Mouse (Mus musculus) CH12.LX (cell line): Measurements from ENCODE around the gene C130050O18Rik. TPM values are rescaled to one million over a fixed set of nuclear protein-coding genes. Genes with fewer than 3 reads are reported as not detected.

Source experiments
- DNase-seq: peaks from one replicate; pipeline ENCODE4 v3.0.0-alpha.2; 2013; ENCODE audit errors: extremely low read depth
- H3K27ac ChIP-seq: 2 replicates; pipeline ENCODE4 v1.5.1; 2012; ENCODE audit warnings: low read depth, mild to moderate bottlenecking, control low read depth, moderate library complexity; ENCODE audit not compliant: insufficient read depth
- H3K27me3 ChIP-seq: replicated peaks from 2 replicates; pipeline ENCODE3; 2012; ENCODE audit warnings: inconsistent platforms
- H3K36me3 ChIP-seq, 2 experiments: replicated peaks in 1 of 2; 2 replicates each; pipeline versions ENCODE3 to v1.6.1; 2012; ENCODE audit warnings: inconsistent platforms in 1 of 2, low read length in 1 of 2, mild to moderate bottlenecking in 1 of 2, mixed read lengths in 1 of 2, moderate library complexity in 1 of 2; ENCODE audit not compliant: control insufficient read depth in 1 of 2, insufficient read depth in 1 of 2
- H3K4me1 ChIP-seq, 2 experiments: 2 replicates each; pipeline ENCODE4 v1.6.1; 2012; ENCODE audit warnings: inconsistent platforms in 1 of 2, moderate library complexity in 1 of 2; ENCODE audit not compliant: insufficient read depth in 2 of 2, control insufficient read depth in 1 of 2
- H3K4me2 ChIP-seq: 2 replicates; pipeline ENCODE4 v1.6.1; 2012; ENCODE audit warnings: low read depth, mild to moderate bottlenecking, control low read depth; ENCODE audit not compliant: poor library complexity, insufficient read depth, severe bottlenecking
- H3K4me3 ChIP-seq, 3 experiments: fragments of 150-350 bp in 1 of 3; sonication (generic) in 1 of 3; replicated peaks in 1 of 3; 2 replicates each; pipeline versions ENCODE3 to v1.5.1; 2011 to 2012; ENCODE audit warnings: low read depth in 2 of 3, low read length in 2 of 3, mild to moderate bottlenecking in 2 of 3, moderate library complexity in 2 of 3, control low read depth in 1 of 3, improper control_type of control experiment in 1 of 3, inconsistent platforms in 1 of 3, mixed read lengths in 1 of 3; ENCODE audit not compliant: poor library complexity in 1 of 3
- H3K79me2 ChIP-seq: replicated peaks from 2 replicates; pipeline ENCODE4 v1.6.1; 2012; ENCODE audit warnings: mild to moderate bottlenecking, moderate library complexity; ENCODE audit not compliant: control insufficient read depth, poor library complexity, insufficient read depth, severe bottlenecking; ENCODE audit errors: extremely low read depth
- H3K9ac ChIP-seq: 2 replicates; pipeline ENCODE4 v1.6.1; 2012; ENCODE audit warnings: low read depth, mild to moderate bottlenecking, control low read depth, moderate library complexity; ENCODE audit not compliant: insufficient read depth
- H3K9me3 ChIP-seq: replicated peaks from 2 replicates; pipeline ENCODE3; 2012; ENCODE audit warnings: low read length, inconsistent platforms, mixed read lengths
- CHD1 ChIP-seq: IDR thresholded peaks from 2 replicates; pipeline ENCODE4 v1.6.1; 2012; ENCODE audit warnings: low read depth, low read length, improper control_type of control experiment, inconsistent platforms
- E2F4 ChIP-seq: IDR thresholded peaks from 2 replicates; pipeline ENCODE4 v1.6.1; 2011; ENCODE audit warnings: low read depth, low read length, improper control_type of control experiment; ENCODE audit not compliant: insufficient replicate concordance
- GABPA ChIP-seq: IDR thresholded peaks from 2 replicates; pipeline ENCODE4 v1.6.1; 2012; ENCODE audit warnings: low read depth, low read length, improper control_type of control experiment, inconsistent platforms; ENCODE audit not compliant: insufficient replicate concordance
- JUN ChIP-seq: IDR thresholded peaks from 2 replicates; pipeline ENCODE4 v1.6.1; 2011; ENCODE audit warnings: low read depth, mild to moderate bottlenecking, low read length, improper control_type of control experiment, moderate library complexity; ENCODE audit not compliant: insufficient read depth
- JUND ChIP-seq: conservative IDR thresholded peaks from 2 replicates; pipeline ENCODE4 v1.6.1; 2011; ENCODE audit warnings: low read depth, low read length, improper control_type of control experiment
- MYC ChIP-seq: IDR thresholded peaks from 2 replicates; pipeline ENCODE4 v1.6.1; 2011; ENCODE audit warnings: low read depth, mild to moderate bottlenecking, improper control_type of control experiment, low read length
- NELFE ChIP-seq: IDR thresholded peaks from 2 replicates; pipeline ENCODE4 v1.6.1; 2011; ENCODE audit warnings: low read depth, low read length, improper control_type of control experiment
- PAX5 ChIP-seq: IDR thresholded peaks from 2 replicates; pipeline ENCODE4 v1.6.1; 2012; ENCODE audit warnings: low read length, inconsistent platforms, mixed read lengths
- RAD21 ChIP-seq: IDR thresholded peaks from 2 replicates; pipeline ENCODE4 v1.6.1; 2011; ENCODE audit warnings: low read depth, mild to moderate bottlenecking, low read length, improper control_type of control experiment, moderate library complexity
- USF1 ChIP-seq: IDR thresholded peaks from 2 replicates; pipeline ENCODE4 v1.6.1; 2014; ENCODE audit warnings: low read depth, mild to moderate bottlenecking, inconsistent platforms, low read length, improper control_type of control experiment
- ZMIZ1 ChIP-seq: IDR thresholded peaks from 2 replicates; pipeline ENCODE4 v1.6.1; 2012; ENCODE audit warnings: low read depth, mild to moderate bottlenecking, inconsistent platforms, low read length, improper control_type of control experiment
- dilution Hi-C: fragments of 300-500 bp; cut with MboI; formaldehyde crosslinking; loops from 2 replicates; pipeline ENCODE4 v1.14.3; 2020; ENCODE audit warnings: low sequenced_read_pairs; ENCODE audit not compliant: extremely low pct_unique_long_range_greater_than_20kb, extremely low pct_ligation_motif_present
- in situ Hi-C: fragments of 300-500 bp; cut with MboI; formaldehyde crosslinking; loops from 3 replicates; pipeline ENCODE4 v1.14.3; 2019; ENCODE audit warnings: low sequenced_read_pairs, low pct_ligation_motif_present, low pct_unique_long_range_greater_than_20kb, mixed read lengths
- polyA plus RNA-seq: library from polyadenylated mRNA; unstranded; fragments of >175 nt; gene quantifications from 2 replicates; pipeline ENCODE4 v1.2.1, GENCODE M21; 2012; ENCODE audit warnings: low read depth; ENCODE audit not compliant: insufficient read length
- total RNA-seq, 2 experiments: library from RNA; depleted of rRNA; stranded (reverse); fragments of 300-350 nt in 1 of 2; fragments of >200 nt in 1 of 2; gene quantifications; 2 replicates each; pipeline ENCODE4 v1.2.3; 2012 to 2014

C130050O18Rik gene
- total and polyA plus RNA-seq, 3 experiments, result 0.54 TPM; not detected in 2

DNA sequence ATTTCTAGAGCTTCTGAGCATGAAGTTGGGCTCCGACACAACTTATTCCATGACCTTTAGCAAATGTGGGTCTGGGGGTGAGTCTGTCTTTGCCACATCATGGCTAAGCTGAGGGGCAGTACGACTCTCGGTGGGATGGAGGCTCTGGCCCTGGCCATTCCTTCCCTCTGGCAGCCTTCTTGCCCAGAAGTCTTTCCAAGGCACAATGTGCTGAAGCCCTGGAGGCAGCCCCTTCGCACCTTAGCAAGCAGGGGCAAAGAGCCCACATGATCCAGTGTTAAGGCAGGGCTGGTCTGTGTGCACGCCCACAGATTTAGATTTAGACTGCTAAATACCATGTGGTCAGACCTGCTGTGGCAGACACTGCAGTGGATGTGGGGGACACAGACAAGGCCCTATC, 6.3 kb upstream of the C130050O18Rik start:
- no peak for TF ChIP-seq ZMIZ1
- H3K4me1 ChIP-seq, result peaks cover 11 to 43% of the 10 kb centered on the region in 2 experiments
- no peak overlapping the region for H3K9ac ChIP-seq
- in situ Hi-C loops, result no loop called here
- H3K4me3 ChIP-seq, result no peak overlapping the region
- H3K79me2 ChIP-seq, result no peaks in the 10 kb centered on the region
- no peak overlapping the region for H3K27ac ChIP-seq
- dilution Hi-C loops, result no loop called here
- no peak overlapping the region for H3K4me2 ChIP-seq
- DNase-seq, result no peak
- peaks cover 0 to 47% of the 10 kb centered on the region in 2 experiments for H3K36me3 ChIP-seq
- no peaks in the 10 kb centered on the region for H3K9me3 ChIP-seq
- H3K27me3 ChIP-seq, result no peaks in the 10 kb centered on the region

GRCm38 (mm10) chr5:139399991-139400390, 5.1 kb upstream of the C130050O18Rik start:
- dilution Hi-C loops, result no loop called here
- H3K4me1 ChIP-seq, result peaks cover 12 to 55% of the 10 kb centered on the region in 2 experiments
- no peak overlapping the region for H3K4me3 ChIP-seq

GRCm38 (mm10) chr5:139402106-139402505, 3.0 kb upstream of the C130050O18Rik start:
- TF ChIP-seq JUND (no peak), RAD21 (no peak), USF1 (no peak), ZMIZ1 (no peak)
- Histone ChIP-seq H3K36me3 (peaks cover 0 to 58% of the 10 kb centered on the region in 2 experiments), H3K79me2 (no peaks in the 10 kb centered on the region), H3K4me3 (no peak overlapping the region), H3K27me3 (no peaks in the 10 kb centered on the region), H3K4me1 (peaks cover 14 to 58% of the 10 kb centered on the region in 2 experiments), H3K27ac (no peak overlapping the region), H3K9ac (no peak overlapping the region), H3K9me3 (no peaks in the 10 kb centered on the region), H3K4me2 (no peak overlapping the region)
- in situ Hi-C loops (no loop called here), dilution Hi-C loops (no loop called here)
- DNase-seq, result no peak

More at GRCm38 (mm10) chr5:139399991-139400390, 5.1 kb upstream of the C130050O18Rik start:
- DNase-seq, result no peak
- Histone ChIP-seq H3K27me3 (no peaks in the 10 kb centered on the region), H3K9me3 (no peaks in the 10 kb centered on the region), H3K4me2 (no peak overlapping the region), H3K79me2 (no peaks in the 10 kb centered on the region), H3K9ac (no peak overlapping the region), H3K27ac (no peak overlapping the region), H3K36me3 (peaks cover 0 to 50% of the 10 kb centered on the region in 2 experiments)
- TF ChIP-seq E2F4 (no peak), JUN (no peak), PAX5 (no peak), MYC (no peak), GABPA (no peak), CHD1 (no peak), NELFE (no peak)
- in situ Hi-C loops, result no loop called here
